Mouse (Mus musculus): Measurements from ENCODE around the gene Tcf7. TPM values are rescaled to one million over a fixed set of nuclear protein-coding genes. Genes with fewer than 3 reads are reported as not detected.

The Tcf7 gene
- total RNA-seq, 2 experiments from 2014 or later: 2.6 TPM; not detected in 1

DNA sequence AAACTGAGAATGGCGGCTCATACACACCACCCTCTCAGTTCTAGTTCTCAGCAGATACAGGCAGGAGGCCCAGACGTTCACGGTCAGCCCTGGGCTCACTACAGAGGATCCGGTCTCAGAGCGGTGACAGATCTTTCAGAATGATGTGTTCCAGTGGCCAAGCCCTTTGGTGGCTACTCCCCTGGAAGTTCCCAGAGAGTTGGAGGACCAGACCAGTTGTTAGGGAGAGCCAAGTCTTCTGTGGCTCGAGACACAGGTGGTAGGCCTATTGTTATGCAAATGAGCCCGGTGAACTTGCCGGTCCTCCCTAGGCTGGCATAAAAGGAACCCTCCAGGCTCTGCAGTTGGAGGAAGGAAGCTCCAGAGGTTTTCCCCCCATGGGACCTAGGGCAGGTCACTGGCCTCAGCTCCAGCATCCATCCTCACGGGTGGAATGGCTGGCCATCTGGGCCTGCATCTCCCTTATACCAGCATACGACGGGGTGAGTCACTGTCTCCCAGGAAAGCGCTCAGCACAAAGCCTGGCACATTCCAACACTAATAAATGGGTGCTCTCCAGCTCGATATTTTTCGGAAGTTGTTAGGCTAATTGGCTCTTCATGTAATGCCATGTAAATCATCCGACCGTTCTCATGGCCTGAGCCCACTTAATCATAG is 3.6 kb upstream of the Tcf7 start:
- ATAC-seq (replicated peaks; ENCODE audit: poor library complexity): no peak

DNA sequence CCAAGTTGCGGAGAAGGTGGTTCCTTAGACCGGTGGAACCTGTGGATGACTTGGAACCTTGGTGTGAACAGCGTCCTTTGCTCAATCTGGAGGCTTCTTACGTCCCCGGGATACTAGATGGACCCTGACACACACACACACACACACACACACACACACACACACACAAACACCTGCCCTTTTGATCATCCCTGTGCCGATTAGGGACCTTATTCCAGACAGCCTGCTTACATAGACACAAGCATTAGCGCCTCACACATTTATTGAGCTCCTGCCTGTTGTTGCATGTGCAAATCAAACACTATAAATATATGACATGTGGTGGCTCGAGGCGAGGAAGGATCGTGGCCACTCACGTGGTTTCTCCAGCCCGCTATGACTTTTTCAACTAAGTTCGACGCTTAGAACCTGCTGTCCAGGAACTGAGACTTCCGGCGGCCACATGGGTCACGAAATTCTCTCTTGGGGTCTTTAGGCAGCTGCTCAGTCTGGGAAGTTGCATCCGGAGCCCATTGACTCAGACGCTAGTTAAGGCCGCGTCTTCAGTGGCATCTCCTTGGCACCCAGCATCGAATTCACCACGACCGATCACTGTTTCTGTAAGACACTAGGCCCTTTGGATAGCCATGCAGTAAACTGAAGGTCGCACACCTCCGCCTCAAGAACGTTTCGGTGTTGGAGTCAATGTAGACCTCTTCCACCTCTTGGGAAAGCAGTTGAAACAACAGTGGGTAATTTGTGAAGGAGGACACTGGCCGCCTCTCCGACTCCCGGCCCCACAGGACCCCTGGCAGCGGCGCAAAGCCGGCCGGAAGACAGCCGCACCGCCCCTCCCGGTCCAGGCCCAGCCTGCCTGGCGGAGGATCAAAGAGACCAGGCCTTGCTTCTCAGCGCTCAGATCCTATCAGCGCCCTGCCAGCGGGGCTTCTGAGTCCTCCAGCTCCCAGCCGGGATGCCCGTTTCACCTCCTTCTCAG is 1.1 kb upstream of the Tcf7 start:
- no peak; the same call in 1 of the 2 replicates for ATAC-seq (replicated peaks; ENCODE audit: poor library complexity)

DNA sequence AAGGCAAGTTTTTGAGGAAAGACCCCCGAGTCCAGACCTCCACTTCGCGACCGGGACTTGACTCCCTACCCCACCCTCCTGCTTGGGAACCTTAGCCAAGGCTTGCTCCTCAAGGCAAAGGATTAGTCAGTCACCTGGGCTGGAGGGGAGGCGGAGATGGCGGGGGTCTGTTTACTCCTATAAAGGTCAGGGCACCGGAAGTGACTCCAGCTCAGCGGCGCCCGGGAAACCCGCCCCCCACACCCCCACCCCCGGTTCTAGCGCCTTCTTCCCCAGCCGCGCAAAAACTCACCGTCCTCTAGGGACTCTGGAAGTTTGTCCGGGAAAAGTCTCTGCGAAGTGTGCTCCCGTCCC is 417 bp downstream of the Tcf7 start:
- ATAC-seq (replicated peaks; ENCODE audit: poor library complexity): no peak

DNA sequence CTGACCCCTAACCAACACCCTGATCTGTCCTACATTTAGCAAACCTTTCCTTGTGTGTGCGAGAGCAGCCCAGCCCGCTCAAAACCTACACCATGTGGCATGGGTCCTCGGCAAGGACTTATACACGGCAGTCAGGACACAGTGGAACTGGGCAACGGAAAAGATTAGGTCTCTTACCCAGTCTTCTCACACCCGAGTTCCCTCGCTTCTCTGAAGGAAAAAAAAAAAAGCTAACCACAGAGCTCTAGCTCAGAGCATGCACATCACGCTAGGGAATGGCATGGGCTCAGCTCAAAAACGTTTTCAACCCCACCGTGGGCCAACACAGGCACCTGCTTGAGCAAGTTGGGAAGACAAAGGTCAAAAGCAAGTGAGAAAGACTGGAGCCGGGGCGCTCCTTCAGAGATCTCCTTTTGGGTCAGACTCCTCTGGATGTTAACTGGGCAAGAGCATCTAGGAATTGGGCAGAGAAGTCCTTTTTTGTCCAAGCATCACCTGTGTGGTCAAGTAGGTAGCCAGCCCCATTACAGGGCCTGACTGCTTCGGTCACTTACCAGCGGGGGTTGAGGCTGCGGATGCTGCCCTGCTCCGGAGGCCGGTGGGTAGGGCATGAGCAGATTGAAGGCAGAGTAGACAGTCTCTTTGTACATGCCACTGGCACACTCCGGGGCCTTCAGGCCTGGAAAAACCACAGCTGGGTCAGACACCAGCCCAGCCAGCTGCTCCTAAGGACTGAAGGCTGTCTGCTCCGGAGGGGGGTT is 1.1 kb downstream of the Tcf7 start:
- no peak for ATAC-seq (replicated peaks; ENCODE audit: poor library complexity)

DNA sequence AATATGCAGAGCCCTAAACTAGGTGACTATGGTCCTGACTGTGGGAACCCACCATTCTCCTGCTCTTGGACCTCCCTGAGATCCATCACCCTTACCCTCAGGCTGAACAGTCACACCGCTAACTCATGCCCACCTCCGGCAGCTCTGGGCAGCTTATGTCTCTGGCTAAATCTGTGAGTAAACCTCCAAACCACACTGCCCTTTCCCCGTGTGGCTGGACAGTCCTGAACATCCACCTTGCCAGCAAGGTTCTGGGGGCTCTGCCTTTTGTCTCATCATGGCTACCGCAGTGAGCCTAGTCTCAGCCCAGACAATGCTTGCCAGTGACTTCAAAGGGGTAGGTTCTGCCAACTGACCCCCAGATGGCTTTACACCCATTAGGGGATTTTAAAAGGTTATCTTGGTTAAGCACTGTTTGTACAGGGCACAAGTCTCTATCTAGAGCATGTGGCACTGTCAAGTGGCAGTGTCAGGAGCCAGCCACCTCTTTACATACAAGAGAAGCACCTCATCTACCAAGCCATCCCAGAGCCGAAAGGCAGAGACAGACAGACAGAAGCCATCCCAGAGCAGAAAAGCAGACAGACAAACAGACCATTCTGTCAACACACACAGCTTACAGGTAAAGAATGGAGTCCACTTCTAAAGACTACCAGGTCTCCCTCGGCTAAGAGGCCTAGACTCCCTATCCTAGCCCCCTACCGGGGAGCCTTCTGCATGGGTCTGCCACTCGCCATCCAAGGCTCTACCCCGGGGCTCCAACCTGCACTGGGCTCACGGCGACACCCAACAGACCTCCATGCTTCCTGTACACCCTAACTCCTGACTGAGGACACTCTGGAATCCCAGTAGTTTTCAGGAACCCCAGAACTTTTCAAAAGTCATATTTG is 2.0 kb downstream of the Tcf7 start:
- no peak for ATAC-seq (replicated peaks; ENCODE audit: poor library complexity)

DNA sequence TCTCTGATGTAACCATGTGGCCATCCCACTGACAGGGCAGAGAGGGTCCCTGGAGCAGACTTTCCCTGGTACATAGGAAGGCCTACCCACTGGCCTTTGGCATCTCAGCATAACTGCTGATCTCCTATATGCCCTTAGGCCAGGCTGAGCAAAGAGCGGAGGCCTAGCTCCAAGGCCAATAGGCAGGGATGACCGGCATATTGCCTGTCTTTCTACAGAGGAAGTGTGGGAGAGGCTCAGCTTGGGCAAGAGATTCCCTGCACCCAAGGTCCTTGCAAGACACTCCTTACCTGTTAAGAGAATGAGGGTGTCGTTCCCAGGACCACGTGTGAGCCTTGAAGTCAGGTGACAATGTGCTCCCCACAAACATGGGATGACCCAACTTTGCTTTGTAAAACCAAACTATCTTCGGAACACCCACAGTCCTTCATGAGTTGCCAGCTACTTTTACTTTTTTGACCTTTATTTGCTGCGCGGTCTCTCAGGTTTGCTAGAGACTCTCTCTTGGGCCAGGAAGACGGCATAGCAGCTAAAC is 3.1 kb downstream of the Tcf7 start:
- no peak for ATAC-seq (replicated peaks; ENCODE audit: poor library complexity)

DNA sequence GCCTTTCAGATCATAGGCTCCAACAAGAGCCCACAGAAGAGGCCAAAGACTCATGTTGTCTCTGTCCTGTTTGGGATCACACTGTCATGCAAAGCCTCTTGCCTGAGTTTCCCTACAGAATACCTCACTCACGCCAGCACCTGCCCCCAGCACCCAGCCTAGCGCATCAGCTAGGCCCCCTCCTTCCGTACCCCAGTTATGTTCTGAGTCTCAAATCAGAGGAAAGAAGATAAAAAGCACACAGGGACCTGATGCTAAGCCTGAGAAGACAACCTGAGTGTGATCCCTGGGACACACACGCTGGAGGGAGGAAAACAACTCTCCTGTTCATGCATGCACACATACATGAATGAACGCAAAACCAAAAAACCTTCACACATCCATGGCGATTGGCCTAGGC is 3.8 kb downstream of the Tcf7 start:
- no peak for ATAC-seq (replicated peaks; ENCODE audit: poor library complexity)

DNA sequence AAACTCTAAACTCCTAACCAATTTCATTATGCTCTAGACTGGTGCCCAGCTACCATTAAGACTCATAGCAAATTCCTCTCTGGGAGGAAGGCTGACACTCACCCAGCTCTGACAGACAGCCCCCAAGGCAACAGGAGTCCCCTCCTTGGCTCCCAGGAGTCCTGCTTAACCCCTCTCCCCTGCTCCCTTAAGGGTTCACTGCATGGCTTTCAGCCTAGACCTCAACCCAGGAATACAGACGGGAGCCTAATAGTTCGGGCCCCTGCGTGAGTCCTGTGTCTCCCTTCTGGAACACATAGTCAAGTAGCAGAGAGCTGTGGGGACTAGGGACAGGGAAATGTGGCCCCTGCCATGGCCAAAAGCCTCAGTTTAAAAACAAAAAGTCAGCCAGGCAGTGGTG is 4.7 kb downstream of the Tcf7 start:
- no peak for ATAC-seq (replicated peaks; ENCODE audit: poor library complexity)

DNA sequence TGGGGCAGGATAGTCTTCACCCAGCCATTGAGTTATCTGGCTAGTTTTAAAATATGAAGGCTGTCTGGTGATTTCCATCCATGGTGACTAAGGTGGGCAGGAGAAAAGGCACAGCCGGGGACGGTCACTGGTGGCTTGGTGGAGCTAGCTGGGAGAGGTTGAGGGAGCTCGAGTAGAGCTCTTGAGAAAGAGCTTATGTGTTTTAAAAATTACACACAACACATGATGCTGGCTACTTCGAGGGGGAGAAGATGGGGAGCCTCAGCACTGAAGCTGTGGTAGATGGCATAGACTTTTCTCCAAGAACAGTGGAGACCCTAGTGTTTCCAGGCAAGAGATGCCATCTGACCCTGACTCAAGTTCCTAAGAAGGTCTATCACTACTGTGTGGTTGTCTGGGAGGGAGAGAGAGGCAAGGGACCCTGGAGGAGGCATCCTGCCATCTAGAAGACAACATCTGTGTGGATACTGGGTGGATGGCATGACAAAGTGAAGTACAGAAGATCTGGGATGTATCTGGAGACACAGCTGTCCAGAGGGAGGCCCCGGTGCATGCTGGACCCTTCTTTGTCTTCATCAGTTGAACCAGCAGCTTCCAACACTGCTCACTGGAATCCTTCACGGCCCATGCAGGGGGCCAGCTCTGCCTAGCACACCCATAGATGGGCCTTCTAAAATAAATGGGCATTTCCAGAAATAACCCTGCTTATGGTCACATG is 5.2 kb downstream of the Tcf7 start:
- no peak for ATAC-seq (replicated peaks; ENCODE audit: poor library complexity)

DNA sequence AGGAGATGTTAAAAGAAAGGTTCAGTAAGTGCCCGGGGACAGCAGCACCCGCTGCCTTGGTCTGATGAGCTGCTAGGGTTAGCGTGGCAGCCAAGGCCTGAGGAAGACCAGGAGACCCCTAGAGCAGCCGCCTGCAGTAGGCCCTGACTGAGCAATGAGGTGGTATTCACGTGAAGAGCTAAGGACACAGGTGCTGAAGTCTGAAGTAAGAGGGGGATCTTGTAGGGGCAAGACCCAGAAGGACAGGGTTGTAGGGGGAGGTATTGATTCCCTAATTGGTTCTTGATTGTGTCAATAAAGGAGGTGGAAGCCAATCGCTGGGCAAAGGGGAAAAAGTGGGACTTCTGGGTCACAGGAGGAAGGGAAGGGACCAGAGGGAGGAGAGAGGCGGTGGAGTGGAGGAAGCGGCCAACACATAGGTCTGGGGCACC is 5.8 kb downstream of the Tcf7 start:
- ATAC-seq (replicated peaks; ENCODE audit: poor library complexity): no peak

DNA sequence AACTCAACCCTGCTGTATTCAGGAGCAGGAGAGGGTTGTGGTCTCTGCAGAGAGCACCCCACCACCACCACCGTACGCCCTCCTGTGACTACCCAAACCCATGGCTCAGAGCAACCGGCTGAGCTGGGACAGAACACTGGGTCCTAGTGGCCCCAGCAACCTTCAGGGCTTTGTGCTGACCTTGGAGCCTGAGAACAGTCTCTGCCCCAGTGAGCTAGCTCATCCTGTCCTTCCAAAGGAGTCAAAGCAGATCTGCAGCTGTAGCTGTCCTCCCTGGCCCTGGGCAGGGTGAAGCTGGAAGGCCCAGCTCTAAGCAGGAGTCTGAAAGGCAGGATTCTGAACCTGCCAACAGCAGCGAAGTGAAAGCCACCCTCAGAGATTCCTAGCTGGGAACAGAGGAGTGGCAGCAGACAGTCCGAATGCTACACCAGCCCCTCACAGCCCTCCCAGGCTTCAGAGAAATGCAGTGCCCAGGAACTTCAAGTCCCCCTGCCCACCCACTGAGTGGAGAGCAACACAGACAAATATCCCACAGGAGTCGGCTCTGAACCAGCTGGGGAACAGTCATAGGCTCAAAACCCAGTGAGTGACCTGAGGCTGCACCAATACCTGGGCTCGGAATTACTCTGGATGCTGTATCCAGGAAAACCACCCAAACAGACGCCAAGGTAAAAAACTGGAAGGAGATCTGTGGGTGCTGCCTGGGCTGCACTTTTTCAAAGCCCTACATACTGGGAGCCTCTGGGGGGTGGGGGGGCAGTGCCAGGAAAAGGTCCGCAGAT is 6.8 kb downstream of the Tcf7 start:
- no peak for ATAC-seq (replicated peaks; ENCODE audit: poor library complexity)

DNA sequence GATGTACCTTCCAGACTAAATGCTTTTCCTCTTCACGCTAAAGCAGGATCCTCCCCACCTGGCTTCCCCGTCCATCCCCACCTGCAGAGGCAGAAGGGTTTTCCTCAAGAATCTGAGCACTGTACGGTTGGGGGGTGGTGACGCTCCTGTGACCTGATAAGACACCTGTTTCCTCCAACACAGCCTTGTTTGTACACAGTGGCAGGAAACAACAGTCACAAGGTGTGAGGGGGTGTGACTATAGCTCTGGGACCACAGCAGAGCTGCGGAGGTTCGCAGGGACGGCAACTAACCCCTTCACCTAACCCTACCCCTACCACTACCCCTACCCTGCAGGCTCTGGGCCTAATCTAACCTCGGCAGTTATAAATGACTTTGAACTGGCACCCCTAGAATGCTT is 7.4 kb downstream of the Tcf7 start:
- no peak for ATAC-seq (replicated peaks; ENCODE audit: poor library complexity)

DNA sequence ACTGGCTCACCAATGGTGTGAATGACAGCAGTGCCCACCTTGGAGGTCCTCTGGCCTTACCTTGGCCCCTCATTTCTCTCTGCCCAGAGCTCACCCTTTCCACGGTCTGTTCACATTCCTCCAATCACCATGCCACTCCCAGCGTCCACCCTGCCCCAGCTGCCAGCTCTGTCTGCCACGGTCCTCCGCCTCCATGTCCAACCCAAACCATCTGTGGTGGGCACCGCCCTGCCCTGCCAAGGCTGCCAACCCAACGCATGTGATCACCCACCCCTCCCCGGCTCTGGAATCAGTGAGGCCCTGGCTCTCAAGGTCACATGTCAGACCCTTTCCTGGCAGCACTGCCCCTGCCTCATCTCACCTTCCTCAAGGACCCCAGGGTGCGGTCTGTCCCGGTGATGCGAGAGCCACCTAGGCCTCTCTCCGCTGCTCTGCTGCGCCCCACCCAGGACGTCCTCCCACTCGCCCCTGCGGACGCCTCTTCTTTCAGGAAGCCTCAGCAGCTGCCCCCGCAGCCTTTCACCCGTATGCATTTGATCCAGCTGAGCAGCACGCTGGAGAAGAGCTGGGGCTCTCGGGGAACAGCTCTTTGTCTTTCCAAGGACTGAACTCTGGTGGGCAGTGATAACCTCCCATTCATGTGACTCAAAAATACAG is 8.2 kb downstream of the Tcf7 start:
- no peak for ATAC-seq (replicated peaks; ENCODE audit: poor library complexity)

DNA sequence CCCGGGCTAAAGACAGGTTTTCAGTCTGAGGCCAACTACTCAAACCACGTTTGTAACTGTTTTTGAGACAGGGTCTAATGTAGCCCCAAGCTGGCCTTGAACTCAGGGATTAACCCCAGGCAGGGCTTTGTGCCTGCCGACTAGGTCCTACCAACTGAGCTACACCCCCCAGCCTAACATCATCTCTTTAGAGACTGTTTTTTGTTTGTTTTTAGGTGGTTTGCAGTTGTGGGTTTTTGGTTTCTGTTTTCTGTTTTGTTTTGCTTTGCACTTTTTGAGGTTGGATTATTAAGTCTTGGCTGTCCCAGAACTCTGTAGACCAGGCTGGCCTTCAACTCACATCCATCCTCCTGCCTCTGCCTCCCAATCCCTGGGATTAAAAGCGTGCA is 8.9 kb downstream of the Tcf7 start:
- ATAC-seq (replicated peaks; ENCODE audit: poor library complexity): no peak

DNA sequence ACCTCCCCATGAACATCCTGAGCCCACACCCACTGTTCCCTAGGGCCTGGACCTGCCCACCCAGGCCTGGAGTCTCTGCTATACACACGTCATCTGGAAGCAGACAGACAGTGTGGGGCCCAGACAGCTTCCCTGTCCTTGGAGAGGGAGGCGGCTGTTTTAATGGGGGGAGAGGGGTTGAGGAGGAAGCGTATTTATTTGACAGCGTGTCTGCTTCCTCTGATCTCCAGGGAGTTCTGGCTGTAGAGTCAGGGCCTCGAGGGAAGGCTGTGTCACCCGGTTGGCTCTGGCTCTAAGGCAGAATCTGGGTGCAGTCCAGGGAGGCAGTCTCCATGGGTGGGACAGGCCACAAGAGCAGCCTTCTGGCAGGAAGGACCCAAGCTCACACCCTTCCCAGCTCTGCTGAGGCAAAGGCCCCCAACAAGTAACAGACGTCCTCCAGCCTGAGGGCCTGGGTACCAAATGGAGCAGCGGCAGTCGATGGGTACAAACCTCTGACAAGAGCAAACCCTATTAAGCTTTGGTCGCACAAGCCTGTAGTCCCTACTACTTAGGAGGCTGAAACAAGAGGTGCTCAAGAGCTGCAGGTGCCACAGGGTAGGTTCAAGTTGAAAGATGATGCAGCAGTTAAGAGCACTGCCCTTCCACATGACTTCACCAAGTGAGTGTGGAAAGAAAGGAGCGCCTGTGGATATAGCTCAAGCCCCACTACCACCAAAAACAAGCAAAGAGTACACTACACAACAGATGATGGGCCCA is 9.5 kb downstream of the Tcf7 start:
- no peak for ATAC-seq (replicated peaks; ENCODE audit: poor library complexity)

DNA sequence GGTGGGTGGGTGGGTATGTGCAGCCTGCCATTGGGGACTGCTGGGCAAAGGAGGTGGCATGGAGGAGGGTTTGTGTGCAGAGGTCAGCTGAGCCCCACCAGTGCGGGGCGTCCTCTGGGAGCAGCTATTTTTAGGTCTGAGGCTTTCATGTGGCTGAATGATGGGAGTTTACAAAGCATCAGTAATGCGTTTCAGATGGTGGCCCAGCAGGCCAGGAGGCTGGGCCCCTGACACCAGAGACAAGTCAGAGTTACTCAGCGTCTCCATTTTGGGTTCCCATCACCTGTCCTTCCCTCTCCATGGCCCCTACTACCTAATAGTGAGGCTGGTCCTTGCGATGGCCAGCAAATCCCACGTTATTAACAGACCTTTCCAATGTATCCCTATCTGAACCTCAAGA is 10.2 kb downstream of the Tcf7 start:
- ATAC-seq (replicated peaks; ENCODE audit: poor library complexity): no peak

DNA sequence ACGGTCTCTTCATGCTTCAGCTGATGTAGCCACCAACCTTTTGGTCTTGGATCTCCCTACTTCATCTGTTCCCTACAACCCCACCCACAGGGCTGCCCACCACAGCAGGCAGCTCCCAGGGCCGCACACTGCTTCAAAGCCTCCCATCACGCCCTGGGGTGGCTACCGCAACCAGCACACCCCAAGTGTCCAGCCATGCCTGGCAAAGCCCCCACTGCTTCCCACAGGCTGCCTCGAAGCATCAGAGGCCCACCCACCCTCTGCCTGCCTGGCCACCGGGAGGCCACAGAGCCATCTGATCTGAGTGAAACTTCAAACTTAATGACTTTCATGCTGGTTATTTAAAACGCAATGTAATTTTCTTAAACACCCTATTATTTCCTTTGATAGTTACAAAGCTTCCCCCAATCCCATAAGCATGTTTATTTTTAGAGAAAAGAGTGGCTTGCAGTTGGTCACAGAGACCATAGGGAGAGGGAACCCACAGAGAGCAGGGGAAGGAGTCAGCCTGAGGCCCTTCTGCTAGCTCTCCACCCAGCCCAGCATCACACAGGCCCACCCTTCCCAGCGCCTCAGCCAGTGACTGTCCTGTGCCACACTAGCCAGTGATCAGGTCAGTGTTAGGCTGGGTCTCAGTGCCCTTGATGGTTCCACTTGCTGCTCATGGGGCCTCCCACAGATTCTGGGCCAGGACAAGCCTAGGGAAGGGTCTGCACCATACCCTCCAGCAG is 10.9 kb downstream of the Tcf7 start:
- ATAC-seq (replicated peaks; ENCODE audit: poor library complexity): no peak

Data from megakaryocyte progenitor cell, adult 5-6 weeks (primary cell).